Mouse (Mus musculus) kidney, postnatal 36 days (tissue): ENCODE results near the gene AC134908.4.
"Not testable (repeated sequence)": the region's sequence is repeated elsewhere in the genome, so short reads cannot be mapped to it uniquely, and the experiment has no call there.

Source experiments
- DNase-seq, 2 experiments: peaks; one replicate each; pipeline ENCODE4 v3.0.0; 2021 to 2022; ENCODE audit warnings: mixed read lengths in 2 of 2

AC134908.4 gene

GRCm38 (mm10) chr17:25762591-25762990 lies 32.9 kb downstream of the AC134908.4 start:
- no peak for DNase-seq

DNA sequence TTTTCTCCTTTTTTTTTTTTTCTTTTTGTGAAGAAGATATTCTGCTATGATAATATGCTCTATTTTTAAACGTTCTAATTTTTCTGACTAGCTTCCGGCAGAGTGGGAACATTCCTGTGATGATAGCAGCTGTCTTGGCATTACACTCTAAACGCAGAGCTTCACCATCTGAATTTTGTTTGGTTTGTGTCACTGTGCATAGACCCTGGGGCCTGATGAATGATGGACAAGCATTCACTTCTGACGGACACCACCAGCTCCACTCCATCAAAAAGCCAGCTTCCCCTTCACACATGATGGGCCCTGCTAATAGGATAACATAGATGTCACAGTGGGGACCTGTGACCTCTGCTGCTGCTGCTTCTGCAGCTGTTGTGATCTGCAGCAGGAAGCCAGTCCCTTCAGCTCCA lies 33.9 kb downstream of the AC134908.4 start:
- DNase-seq: no peak

- DNase-seq: no peak
Observed at GRCm38 (mm10) chr17:25760148-25760547, 35.3 kb downstream of the AC134908.4 start.

DNA sequence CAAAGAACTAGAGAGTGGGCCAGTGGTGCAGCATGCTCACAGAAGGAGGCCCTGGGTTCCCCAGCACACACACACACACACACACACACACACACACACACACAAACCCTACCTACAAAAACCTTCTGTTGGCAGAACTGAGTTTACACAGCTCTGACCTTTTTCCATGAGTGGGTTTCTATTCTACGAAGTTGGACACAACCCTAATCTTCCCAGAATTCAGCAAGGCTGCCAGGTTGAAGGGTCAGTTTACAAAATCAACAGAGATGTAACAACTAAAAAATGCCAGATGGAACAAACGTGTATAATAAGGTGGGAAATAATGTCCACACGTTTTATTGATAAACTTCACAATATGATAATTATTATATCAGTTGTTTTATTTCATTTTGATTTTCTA lies 37.8 kb downstream of the AC134908.4 start:
- no peak for DNase-seq

- no peak for DNase-seq
Observed at GRCm38 (mm10) chr17:25756378-25757242, 38.8 kb downstream of the AC134908.4 start.

- DNase-seq: no peak
Observed at GRCm38 (mm10) chr17:25755627-25756377, 39.7 kb downstream of the AC134908.4 start.

DNA sequence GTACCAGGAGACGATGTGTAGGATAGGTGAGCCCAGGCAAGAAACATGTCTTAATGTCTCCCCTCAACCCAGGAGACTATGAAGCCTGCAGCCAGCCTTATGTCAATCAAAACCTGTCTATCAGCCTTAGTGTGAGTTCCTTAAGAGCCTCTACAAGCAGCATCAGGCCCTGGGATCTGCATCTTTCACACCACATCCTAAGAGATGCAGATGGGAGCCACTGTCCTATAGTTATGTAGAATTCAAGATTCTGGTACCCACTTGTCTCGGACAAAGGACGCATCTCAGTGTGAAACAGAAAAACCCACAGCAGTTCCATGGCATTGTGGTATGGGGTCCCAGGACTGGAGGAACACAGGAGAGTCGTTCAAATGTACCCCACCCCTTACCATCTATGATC lies 40.4 kb downstream of the AC134908.4 start:
- no peak for DNase-seq

DNA sequence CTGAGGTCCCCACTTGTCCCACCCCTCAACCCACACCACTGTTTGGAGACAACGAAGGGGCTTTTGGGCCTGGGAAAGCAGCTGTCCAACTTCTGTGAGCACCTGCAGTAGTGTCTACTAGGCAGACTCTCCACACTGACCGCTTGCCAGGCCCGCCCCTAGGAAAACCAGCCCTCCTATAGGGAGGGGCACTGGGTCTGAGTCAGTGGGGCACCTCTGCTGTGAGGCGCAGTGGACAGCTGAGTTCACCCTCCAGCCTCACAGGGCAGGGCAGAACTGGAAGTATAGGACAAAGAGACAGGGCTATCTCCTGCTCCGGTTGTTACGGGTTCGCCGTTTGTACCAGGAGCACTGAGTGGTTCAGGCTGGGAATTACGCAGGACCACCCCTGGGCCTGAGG lies 41.2 kb downstream of the AC134908.4 start, which contains the start of gene Msln:
Gene Msln (minus strand): TSS at position 138 of the 400 bp plus-strand sequence.
- DNase-seq: no peak

- DNase-seq: peak; percentile 30 to 66
Observed at GRCm38 (mm10) chr17:25751446-25751845, 44.0 kb downstream of the AC134908.4 start.

DNA sequence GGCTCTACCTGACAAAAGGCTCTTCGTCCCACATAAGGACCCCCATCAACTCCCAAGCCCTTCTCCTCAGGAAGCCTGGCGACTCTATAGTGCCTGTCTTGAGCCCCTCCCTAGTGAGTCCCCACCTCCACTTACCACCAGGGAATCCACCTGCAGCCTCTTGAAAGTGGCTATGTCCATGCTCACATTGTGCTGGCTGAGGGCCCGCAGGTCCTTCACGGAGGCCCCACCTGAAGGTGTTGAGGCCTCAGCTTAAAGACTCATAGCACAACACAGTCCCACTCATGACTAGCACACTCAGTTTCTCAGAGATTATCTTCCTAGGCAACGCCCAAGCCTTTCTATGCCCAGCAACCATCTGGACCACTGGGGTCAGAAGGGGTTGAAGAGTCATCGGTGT lies 46.1 kb downstream of the AC134908.4 start:
- no peak for DNase-seq

DNA sequence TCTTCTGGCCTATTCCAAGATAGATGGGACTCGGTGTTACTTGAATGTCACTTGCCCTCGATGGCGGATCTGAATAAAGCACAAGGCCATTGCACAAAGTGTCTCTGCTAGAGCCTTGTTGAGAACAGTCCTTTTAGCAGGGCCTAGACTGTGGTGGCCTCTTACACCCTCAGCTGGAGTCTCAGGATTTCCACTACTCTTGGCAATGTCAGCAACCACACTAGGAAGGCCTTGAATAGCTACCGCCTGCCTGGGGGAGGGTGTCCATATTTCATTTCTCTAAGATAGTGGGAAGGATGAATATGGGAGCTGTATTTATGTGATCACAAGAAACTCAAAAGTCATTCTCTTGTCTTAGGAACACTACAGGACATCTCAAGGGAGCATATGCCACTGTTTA lies 47.2 kb downstream of the AC134908.4 start:
- DNase-seq: no peak

- DNase-seq: no peak
Observed at GRCm38 (mm10) chr17:25744311-25744710, 51.1 kb downstream of the AC134908.4 start.

DNA sequence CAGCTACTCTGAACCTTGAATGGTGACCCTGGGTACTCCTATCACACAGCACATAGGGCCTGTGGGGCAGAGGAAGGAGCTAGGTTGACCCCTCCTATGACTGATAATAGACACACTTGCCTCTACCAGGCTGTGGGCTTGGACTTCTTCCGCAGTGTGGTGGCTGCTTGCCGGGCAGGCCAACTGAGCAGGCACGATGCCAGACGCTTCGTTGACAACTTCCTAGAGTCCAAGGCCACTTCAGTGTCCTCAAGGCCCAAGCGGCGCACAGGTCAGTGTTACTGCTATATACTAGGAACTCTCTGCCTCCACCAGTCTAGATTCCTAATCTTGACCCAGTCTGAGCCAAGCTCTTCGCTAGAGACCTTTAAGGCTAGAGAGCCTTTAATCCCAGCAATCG lies 51.6 kb downstream of the AC134908.4 start:
- no peak for DNase-seq

- not testable (repeated sequence) for DNase-seq
Observed at GRCm38 (mm10) chr17:25741471-25741870, 54.0 kb downstream of the AC134908.4 start.
